Mouse (Mus musculus): ENCODE data around the gene Gm38655. TPM values are rescaled to one million over a fixed set of nuclear protein-coding genes. Genes with fewer than 3 reads are reported as not detected.

Gm38655 gene
- polyA plus RNA-seq, 2 experiments, result not detected

GRCm38 (mm10) chr17:25211705-25212104 is 36.4 kb upstream of the Gm38655 start:
- Histone ChIP-seq H3K9me3 (ENCODE audit: control insufficient read depth, low read length) (no peaks in the 10 kb centered on the region), H3K9ac (replicated peaks) (no peak overlapping the region), H3K4me2 (ENCODE audit: low read depth) (no peak overlapping the region), H3K4me1 (replicated peaks; ENCODE audit: control insufficient read depth in 2 of 2, insufficient read depth in 2 of 2, low read length in 1 of 2) (no peaks in the 10 kb centered on the region), H3K4me3 (ENCODE audit: insufficient read depth in 1 of 2, low read depth in 2 of 2, low read length in 2 of 2) (no peak overlapping the region), H3K27me3 (ENCODE audit: control insufficient read depth, insufficient read depth, low read length) (no peaks in the 10 kb centered on the region), H3K36me3 (replicated peaks; ENCODE audit: control insufficient read depth, insufficient read depth, low read depth) (peaks cover 3% of the 10 kb centered on the region), H3K27ac (no peak overlapping the region)
- DNase-seq (ENCODE audit: low read depth in 3 of 3, low spot score in 3 of 3), result no peak
- no peak for TF ChIP-seq CTCF (IDR thresholded peaks at IDR 0.05; ENCODE audit: low read depth)
- ATAC-seq (ENCODE audit: insufficient read depth), result no peak
- WGBS (ENCODE audit: insufficient replicate concordance), result 70% methylated on average over 4 of the region's 4 CpGs

GRCm38 (mm10) chr17:25210680-25211466 is 35.6 kb upstream of the Gm38655 start:
- no peaks in the 10 kb centered on the region for H3K9me3 ChIP-seq (ENCODE audit: control insufficient read depth, low read length)
- WGBS (ENCODE audit: insufficient replicate concordance), result 70% methylated on average over 15 of the region's 15 CpGs
- H3K4me2 ChIP-seq (ENCODE audit: low read depth), result no peak overlapping the region
- DNase-seq (ENCODE audit: low read depth in 3 of 3, low spot score in 3 of 3) (no peak), ATAC-seq (ENCODE audit: insufficient read depth) (no peak)
- H3K27me3 ChIP-seq (ENCODE audit: control insufficient read depth, insufficient read depth, low read length), result no peaks in the 10 kb centered on the region
- no peak overlapping the region for H3K9ac ChIP-seq (replicated peaks)
- no peaks in the 10 kb centered on the region for H3K4me1 ChIP-seq (replicated peaks; ENCODE audit: control insufficient read depth in 2 of 2, insufficient read depth in 2 of 2, low read length in 1 of 2)
- H3K36me3 ChIP-seq (replicated peaks; ENCODE audit: control insufficient read depth, insufficient read depth, low read depth), result peaks cover 3% of the 10 kb centered on the region
- TF ChIP-seq CTCF (IDR thresholded peaks at IDR 0.05; ENCODE audit: low read depth) (no peak), EP300 (IDR thresholded peaks at IDR 0.05; ENCODE audit: low read depth) (no peak)
- no peak overlapping the region for H3K4me3 ChIP-seq (ENCODE audit: insufficient read depth in 1 of 2, low read depth in 2 of 2, low read length in 2 of 2)
- H3K27ac ChIP-seq, result no peak overlapping the region

- ATAC-seq (ENCODE audit: insufficient read depth), result no peak
- no peak for DNase-seq (ENCODE audit: low read depth in 3 of 3, low spot score in 3 of 3)
- Histone ChIP-seq H3K9ac (replicated peaks) (no peak overlapping the region), H3K27ac (no peak overlapping the region), H3K27me3 (ENCODE audit: control insufficient read depth, insufficient read depth, low read length) (no peaks in the 10 kb centered on the region), H3K4me2 (ENCODE audit: low read depth) (no peak overlapping the region), H3K36me3 (replicated peaks; ENCODE audit: control insufficient read depth, insufficient read depth, low read depth) (peaks cover 3% of the 10 kb centered on the region), H3K9me3 (ENCODE audit: control insufficient read depth, low read length) (no peaks in the 10 kb centered on the region), H3K4me3 (ENCODE audit: insufficient read depth in 1 of 2, low read depth in 2 of 2, low read length in 2 of 2) (no peak overlapping the region), H3K4me1 (replicated peaks; ENCODE audit: control insufficient read depth in 2 of 2, insufficient read depth in 2 of 2, low read length in 1 of 2) (no peaks in the 10 kb centered on the region)
- WGBS (ENCODE audit: insufficient replicate concordance), result 82% methylated on average over 4 of the region's 4 CpGs
- TF ChIP-seq CTCF (IDR thresholded peaks at IDR 0.05; ENCODE audit: low read depth) (no peak), EP300 (IDR thresholded peaks at IDR 0.05; ENCODE audit: low read depth) (no peak)
Observed at GRCm38 (mm10) chr17:25210006-25210405, 34.7 kb upstream of the Gm38655 start.

GRCm38 (mm10) chr17:25202401-25202800 is 27.1 kb upstream of the Gm38655 start:
- Histone ChIP-seq H3K4me1 (replicated peaks; ENCODE audit: control insufficient read depth in 2 of 2, insufficient read depth in 2 of 2, low read length in 1 of 2) (no peaks in the 10 kb centered on the region), H3K36me3 (replicated peaks; ENCODE audit: control insufficient read depth, insufficient read depth, low read depth) (peaks cover 5% of the 10 kb centered on the region)
- WGBS (ENCODE audit: insufficient replicate concordance), result 80% methylated on average over 4 of the region's 4 CpGs

GRCm38 (mm10) chr17:25189091-25189490 is 13.8 kb upstream of the Gm38655 start:
- H3K9ac ChIP-seq (replicated peaks), result peak overlapping the region; percentile 87
- DNase-seq (ENCODE audit: low read depth in 3 of 3, low spot score in 3 of 3), result no peak
- WGBS (ENCODE audit: insufficient replicate concordance), result 14% methylated on average over 16 of the region's 16 CpGs
- H3K4me2 ChIP-seq (ENCODE audit: low read depth), result peak overlapping the region; percentile 94
- H3K27me3 ChIP-seq (ENCODE audit: control insufficient read depth, insufficient read depth, low read length), result no peaks in the 10 kb centered on the region
- no peaks in the 10 kb centered on the region for H3K36me3 ChIP-seq (replicated peaks; ENCODE audit: control insufficient read depth, insufficient read depth, low read depth)
- no peak for ATAC-seq (ENCODE audit: insufficient read depth)
- H3K27ac ChIP-seq, result no peak overlapping the region
- H3K9me3 ChIP-seq (ENCODE audit: control insufficient read depth, low read length), result no peaks in the 10 kb centered on the region
- TF ChIP-seq EP300 (IDR thresholded peaks at IDR 0.05; ENCODE audit: low read depth), result no peak
- no peak for TF ChIP-seq CTCF (IDR thresholded peaks at IDR 0.05; ENCODE audit: low read depth)
- H3K4me3 ChIP-seq (ENCODE audit: insufficient read depth in 1 of 2, low read depth in 2 of 2, low read length in 2 of 2), result peak overlapping the region; percentile 88 to 92
- H3K4me1 ChIP-seq (replicated peaks; ENCODE audit: control insufficient read depth in 2 of 2, insufficient read depth in 2 of 2, low read length in 1 of 2), result peaks cover 7 to 11% of the 10 kb centered on the region in 2 experiments

More at GRCm38 (mm10) chr17:25202401-25202800, 27.1 kb upstream of the Gm38655 start:
- ATAC-seq (ENCODE audit: insufficient read depth) (no peak), DNase-seq (ENCODE audit: low read depth in 3 of 3, low spot score in 3 of 3) (no peak)
- Histone ChIP-seq H3K27ac (no peak overlapping the region), H3K4me3 (ENCODE audit: insufficient read depth in 1 of 2, low read depth in 2 of 2, low read length in 2 of 2) (no peak overlapping the region), H3K4me2 (ENCODE audit: low read depth) (no peak overlapping the region), H3K27me3 (ENCODE audit: control insufficient read depth, insufficient read depth, low read length) (no peaks in the 10 kb centered on the region), H3K9ac (replicated peaks) (no peak overlapping the region), H3K9me3 (ENCODE audit: control insufficient read depth, low read length) (no peaks in the 10 kb centered on the region)
- TF ChIP-seq EP300 (IDR thresholded peaks at IDR 0.05; ENCODE audit: low read depth) (no peak), CTCF (IDR thresholded peaks at IDR 0.05; ENCODE audit: low read depth) (no peak)

Data from liver, embryonic 14.5 days (tissue).